Mouse (Mus musculus) cortical plate, adult 2 months (tissue): ENCODE results near the gene Ripor3. TPM values are rescaled to one million over a fixed set of nuclear protein-coding genes. Genes with fewer than 3 reads are reported as not detected.

Experiments used
- H3K27ac ChIP-seq: fragments of 200-500 bp; 2 replicates; pipeline ENCODE4 v1.5.1; 2012; ENCODE audit warnings: low read length, control low read depth, inconsistent platforms; ENCODE audit not compliant: insufficient read depth
- H3K4me1 ChIP-seq: fragments of 200-500 bp; 2 replicates; pipeline ENCODE4 v1.6.1; 2011; ENCODE audit warnings: low read length; ENCODE audit not compliant: control insufficient read depth, insufficient read depth
- H3K4me3 ChIP-seq: fragments of 200-500 bp; 2 replicates; pipeline ENCODE4 v1.5.1; 2011; ENCODE audit warnings: mild to moderate bottlenecking, low read length, control low read depth; ENCODE audit not compliant: insufficient read depth
- CTCF ChIP-seq: fragments of 200-500 bp; IDR thresholded peaks from 2 replicates; pipeline ENCODE4 v1.5.1; 2011; ENCODE audit warnings: mild to moderate bottlenecking, control low read depth, low read length; ENCODE audit not compliant: insufficient read depth; ENCODE audit errors: extremely low read depth
- POLR2A ChIP-seq: fragments of 200-500 bp; IDR thresholded peaks from 2 replicates; pipeline ENCODE4 v1.6.1; 2011; ENCODE audit warnings: mild to moderate bottlenecking, low read length, control low read depth; ENCODE audit not compliant: insufficient read depth; ENCODE audit errors: extremely low read depth
- polyA plus RNA-seq: library from polyadenylated mRNA; depleted of rRNA; stranded (reverse); fragments of >200 nt; gene quantifications from 2 replicates; pipeline ENCODE4 v1.2.3, GENCODE M21; 2012

Ripor3 gene
- polyA plus RNA-seq, 1 experiment = 0.50 TPM

DNA sequence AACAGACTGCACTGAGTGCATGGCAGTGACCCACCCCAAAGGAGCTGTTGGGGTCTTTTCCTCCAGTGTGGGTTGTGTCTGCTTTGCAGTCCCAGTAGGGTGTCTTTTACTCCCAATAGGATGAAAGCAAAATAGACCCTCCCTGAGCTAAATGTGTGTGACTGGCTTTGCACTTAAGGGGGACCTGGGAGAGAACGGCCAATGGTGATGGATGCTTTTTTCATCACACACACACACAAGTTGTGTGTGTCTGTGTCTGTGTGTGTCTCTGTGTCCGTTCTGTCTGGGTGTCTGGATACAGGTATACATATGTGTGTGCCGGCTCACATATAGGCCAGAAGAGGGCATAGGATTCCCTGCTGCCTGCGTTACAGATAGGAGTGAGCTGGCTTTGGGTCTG lies 69.1 kb downstream of the Ripor3 start:
- TF ChIP-seq POLR2A (no peak), CTCF (no peak)
- Histone ChIP-seq H3K4me1 (peaks cover 40% of the 10 kb centered on the region), H3K27ac (no peak overlapping the region), H3K4me3 (no peak overlapping the region)

DNA sequence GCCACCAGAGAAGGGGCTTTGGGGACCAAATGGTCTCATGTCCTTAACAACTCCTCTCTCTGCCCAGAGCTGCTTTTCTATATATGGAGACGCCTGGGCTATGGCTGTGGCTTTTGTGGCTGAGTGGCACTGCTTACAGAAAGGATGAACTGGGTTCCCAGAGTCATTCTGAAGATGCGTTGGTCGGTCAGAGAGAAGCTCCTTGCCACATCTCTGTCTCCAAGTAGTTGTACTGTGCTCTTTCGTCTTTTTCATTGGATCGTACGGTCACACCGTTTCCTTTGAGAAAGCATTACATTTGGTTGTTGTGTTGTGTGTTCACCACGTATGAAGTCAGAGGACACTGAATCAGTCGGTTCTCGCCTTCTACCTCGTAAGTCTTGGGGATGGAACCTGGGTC lies 69.8 kb downstream of the Ripor3 start:
- peaks cover 39% of the 10 kb centered on the region for H3K4me1 ChIP-seq
- TF ChIP-seq CTCF (no peak), POLR2A (no peak)

DNA sequence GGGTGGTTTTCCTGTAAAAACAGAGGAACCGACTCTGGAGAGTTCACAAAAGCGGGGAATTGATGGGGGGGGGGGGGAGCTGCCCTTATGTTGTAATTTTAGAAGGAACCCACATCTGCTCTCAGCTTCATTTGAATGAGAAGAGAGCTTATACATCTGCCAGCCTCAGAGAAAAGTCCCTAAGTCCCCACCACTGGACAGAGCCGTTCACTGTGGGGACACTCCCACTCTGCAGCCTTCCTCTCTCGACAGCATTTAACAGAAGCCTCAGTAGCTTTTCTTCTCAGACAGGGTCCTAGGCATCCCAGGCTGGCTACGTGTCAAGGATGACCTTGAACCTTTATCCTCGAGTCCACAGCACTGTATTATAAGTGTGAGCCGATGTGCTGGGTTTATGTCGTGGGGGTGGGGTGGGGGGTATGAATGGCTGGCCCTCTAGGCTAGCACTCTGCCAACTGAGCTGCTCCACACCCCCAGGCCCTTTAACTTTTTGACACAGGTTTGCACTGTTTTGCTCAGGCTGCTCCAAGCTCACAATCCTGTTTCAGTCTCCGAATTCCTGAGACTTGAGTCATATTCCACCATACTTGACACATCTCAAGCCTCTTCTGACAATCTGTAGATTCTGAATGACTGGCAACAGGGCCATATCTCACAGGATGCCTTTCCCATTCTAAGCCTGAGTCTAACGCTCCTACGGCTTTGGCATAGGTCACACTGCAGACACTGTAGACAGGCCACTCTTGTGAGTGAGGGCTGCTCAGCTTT lies 70.6 kb downstream of the Ripor3 start:
- Histone ChIP-seq H3K4me1 (peaks cover 37% of the 10 kb centered on the region), H3K4me3 (no peak overlapping the region), H3K27ac (no peak overlapping the region)
- TF ChIP-seq POLR2A (no peak), CTCF (no peak)

More for the DNA sequence above, 69.8 kb downstream of the Ripor3 start:
- Histone ChIP-seq H3K27ac (no peak overlapping the region), H3K4me3 (no peak overlapping the region)

DNA sequence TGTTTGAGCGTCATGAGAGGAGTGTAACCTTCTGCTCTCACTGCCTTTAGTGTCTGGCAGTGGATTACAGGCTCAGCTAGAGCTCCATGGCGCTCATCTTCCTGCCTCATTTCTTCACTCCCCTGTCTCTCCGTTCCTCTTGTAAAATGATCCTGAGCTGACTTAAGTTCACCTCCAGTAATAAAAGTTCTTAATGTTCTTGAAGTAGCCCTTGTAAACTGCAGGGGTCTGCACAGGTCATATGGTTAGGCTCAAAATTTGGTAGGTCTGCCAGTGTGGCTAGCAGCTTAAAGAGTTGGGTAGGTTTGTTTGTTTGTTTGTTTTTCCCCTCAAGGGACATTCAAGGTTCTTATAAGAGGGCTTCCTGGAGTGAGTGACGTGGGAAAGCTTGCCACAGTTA lies 71.2 kb downstream of the Ripor3 start:
- no peak overlapping the region for H3K27ac ChIP-seq
- H3K4me1 ChIP-seq = peaks cover 35% of the 10 kb centered on the region
- H3K4me3 ChIP-seq = no peak overlapping the region
- TF ChIP-seq CTCF (no peak), POLR2A (no peak)

DNA sequence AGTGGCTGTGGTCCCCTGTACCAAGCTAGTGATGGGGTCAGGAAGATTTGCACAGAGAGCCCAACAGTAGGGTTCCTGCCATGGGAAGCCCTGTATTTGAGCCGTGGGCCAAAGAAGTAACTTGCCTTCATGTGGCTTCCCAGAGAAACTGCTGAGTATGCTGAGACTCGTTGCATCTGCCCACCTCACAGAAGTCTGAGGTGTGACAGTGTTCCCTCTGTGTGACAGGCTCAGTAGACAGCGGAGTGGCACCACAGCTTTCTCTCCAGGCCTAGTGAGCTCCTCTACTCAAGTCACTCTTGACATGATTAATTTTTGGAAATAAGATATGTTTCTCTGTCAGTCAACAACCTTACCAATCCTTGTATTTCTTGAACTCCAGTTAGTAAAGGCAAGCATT lies 71.6 kb downstream of the Ripor3 start:
- Histone ChIP-seq H3K4me3 (no peak overlapping the region), H3K4me1 (peaks cover 33% of the 10 kb centered on the region), H3K27ac (no peak overlapping the region)
- TF ChIP-seq POLR2A (no peak), CTCF (no peak)

DNA sequence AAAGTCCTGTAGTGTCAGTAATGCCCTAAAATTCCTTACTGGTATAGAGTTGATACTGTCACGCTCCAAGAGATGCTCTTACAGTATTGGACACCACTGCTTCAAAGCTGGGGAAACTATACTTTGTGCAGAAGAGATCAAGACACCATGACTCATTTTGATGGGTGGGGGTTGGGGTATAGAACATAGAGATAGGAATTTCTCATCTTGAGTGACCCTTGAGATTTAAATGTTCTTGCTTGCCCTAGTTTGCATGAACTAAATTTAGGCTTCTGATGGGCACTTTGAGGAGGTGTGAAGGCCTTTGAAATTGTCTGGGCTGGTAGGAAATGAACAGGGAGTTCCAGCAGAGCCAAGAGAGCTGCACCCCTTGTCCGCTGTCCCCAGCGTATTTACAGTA lies 74.5 kb downstream of the Ripor3 start:
- TF ChIP-seq POLR2A = no peak
- TF ChIP-seq CTCF = no peak
- H3K4me1 ChIP-seq = peaks cover 16% of the 10 kb centered on the region
- no peak overlapping the region for H3K27ac ChIP-seq

DNA sequence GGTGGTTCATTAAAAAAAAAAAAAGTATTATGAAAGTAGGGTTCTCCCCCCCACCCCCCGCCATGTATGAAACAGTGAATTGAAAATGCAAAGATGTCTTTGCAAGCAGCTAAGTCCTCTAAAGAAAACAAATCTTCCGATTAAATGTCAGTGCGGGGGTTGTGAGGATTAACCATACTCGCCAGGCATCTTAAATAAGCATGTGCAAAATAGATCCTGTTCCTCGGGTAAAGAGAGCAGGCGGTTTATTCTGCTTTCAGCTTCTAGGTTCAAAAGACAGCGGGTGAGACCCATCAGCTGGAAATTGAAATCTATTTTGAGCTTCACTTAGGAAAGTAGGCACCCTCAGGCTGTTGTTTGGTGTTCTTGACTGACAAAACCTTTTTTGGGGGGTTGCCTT lies 77.0 kb downstream of the Ripor3 start:
- 0 out of 2 replicates have a peak overlapping the region, but pooled peaks have one; percentile 76 for H3K27ac ChIP-seq

More for the DNA sequence above, 74.5 kb downstream of the Ripor3 start:
- H3K4me3 ChIP-seq = no peak overlapping the region

DNA sequence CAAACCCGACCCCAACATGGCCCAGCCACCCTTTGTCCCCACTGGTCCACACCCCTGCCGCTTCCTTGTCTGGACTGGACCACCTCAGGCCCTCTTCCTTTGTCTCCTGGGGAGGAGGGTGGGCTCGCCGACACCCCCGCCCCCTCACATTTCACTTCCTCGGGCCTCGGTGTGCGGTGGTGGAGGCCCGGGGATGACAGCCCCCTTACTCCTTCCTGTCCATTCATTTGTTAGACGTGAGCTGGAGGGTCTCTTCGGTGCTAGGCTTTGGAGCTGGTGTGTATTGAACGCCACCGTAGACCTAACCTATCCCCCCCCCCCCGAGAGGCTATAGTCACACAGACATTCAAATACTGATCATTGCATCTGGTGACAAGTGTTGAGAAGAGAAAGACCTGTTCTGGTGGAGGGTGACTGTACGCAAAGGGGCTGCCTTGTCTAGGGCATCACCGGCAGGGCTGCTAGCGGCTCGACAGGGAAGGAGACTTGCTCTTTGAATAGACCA lies 77.6 kb downstream of the Ripor3 start:
- no peak for TF ChIP-seq CTCF
- peaks cover 9% of the 10 kb centered on the region for H3K4me1 ChIP-seq
- H3K4me3 ChIP-seq = peak overlapping the region; percentile 94
- peak overlapping the region; percentile 76 for H3K27ac ChIP-seq

More for the DNA sequence above, 77.0 kb downstream of the Ripor3 start:
- Histone ChIP-seq H3K4me1 (peaks cover 9% of the 10 kb centered on the region), H3K4me3 (peak overlapping the region; percentile 94)
- TF ChIP-seq POLR2A = no peak
- no peak for TF ChIP-seq CTCF

DNA sequence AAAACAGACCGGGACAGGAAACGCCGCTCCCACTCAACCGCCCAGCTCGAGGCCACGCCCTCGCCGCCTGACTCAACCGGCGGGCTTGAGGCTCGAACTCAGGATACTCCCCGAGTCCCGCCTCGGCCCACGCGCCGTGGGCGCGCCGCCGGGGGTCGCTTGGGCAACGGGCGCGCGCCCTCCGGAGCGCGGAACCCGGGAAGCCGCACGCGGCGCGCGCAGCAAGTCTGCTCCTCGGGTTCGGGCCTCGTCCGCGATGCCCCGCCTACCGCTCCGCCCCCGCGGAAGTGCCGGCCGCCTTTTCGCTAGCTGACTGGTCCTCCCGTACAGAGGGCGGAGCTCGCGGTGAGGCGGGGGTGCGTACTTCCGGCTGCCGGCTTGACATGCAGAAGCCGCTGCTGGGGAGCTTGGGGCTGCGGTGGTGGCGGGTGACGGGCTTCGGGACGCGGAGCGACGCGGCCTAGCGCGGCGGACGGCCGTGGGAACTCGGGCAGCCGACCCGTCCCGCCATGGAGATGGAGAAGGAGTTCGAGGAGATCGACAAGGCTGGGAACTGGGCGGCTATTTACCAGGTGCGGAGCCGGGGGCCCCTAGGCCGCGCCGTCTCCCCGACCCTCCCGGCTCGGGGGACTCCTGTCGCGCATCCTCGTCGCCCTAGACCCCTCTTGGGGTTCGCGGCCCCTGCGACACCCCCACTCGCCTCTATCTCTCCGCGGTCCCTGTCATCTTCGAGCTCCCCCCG lies 78.3 kb downstream of the Ripor3 start, which contains the start of gene Ptpn1:
Gene Ptpn1 (plus strand): TSS at position 73 of the 742 bp plus-strand sequence.
- TF ChIP-seq CTCF (no peak), POLR2A (peak; percentile 79; the same call in 1 of the 2 replicates)

More for the DNA sequence above, 78.3 kb downstream of the Ripor3 start, which contains the start of gene Ptpn1:
- peaks cover 7% of the 10 kb centered on the region for H3K4me1 ChIP-seq
- peak within 1 kb of the TSS; percentile 82 for H3K27ac ChIP-seq
- H3K4me3 ChIP-seq = peak within 1 kb of the TSS; percentile 94
